Mouse (Mus musculus) liver, embryonic 13.5 days (tissue): Measurements from ENCODE around the gene Myof. TPM values are rescaled to one million over a fixed set of nuclear protein-coding genes. Genes with fewer than 3 reads are reported as not detected.

Experiments used
- ATAC-seq: fragments of 200-750 bp; cut with Nextera tagmentation; 2 replicates; pipeline ENCODE4 v1.8.0; 2017; ENCODE audit warnings: low read depth, mild to moderate bottlenecking, moderate number of reproducible peaks, moderate library complexity
- DNase-seq: peaks from one replicate; pipeline ENCODE4 v3.0.0; 2022
- H3K27ac ChIP-seq: fragments of 300-500 bp; sonication (generic); 2 replicates; pipeline ENCODE4 v1.5.1; 2015; ENCODE audit warnings: moderate library complexity, mild to moderate bottlenecking, inconsistent platforms
- H3K27me3 ChIP-seq: fragments of 300-500 bp; sonication (generic); 2 replicates; pipeline ENCODE4 v1.6.1; 2015; ENCODE audit warnings: mild to moderate bottlenecking, inconsistent platforms
- H3K36me3 ChIP-seq: fragments of 300-500 bp; sonication (generic); 2 replicates; pipeline ENCODE4 v1.6.1; 2015; ENCODE audit warnings: mild to moderate bottlenecking, inconsistent platforms
- H3K4me1 ChIP-seq: fragments of 300-500 bp; sonication (generic); replicated peaks from 2 replicates; pipeline ENCODE4 v1.6.1; 2015; ENCODE audit warnings: inconsistent platforms
- H3K4me2 ChIP-seq: fragments of 300-500 bp; sonication (generic); 2 replicates; pipeline ENCODE4 v1.6.1; 2015; ENCODE audit warnings: inconsistent platforms, mild to moderate bottlenecking, moderate library complexity
- H3K4me3 ChIP-seq: fragments of 300-500 bp; sonication (generic); replicated peaks from 2 replicates; pipeline ENCODE4 v1.5.1; 2015; ENCODE audit warnings: mild to moderate bottlenecking, inconsistent platforms
- H3K9ac ChIP-seq: fragments of 300-500 bp; sonication (generic); 2 replicates; pipeline ENCODE4 v1.6.1; 2015; ENCODE audit warnings: mild to moderate bottlenecking, inconsistent platforms
- H3K9me3 ChIP-seq: fragments of 300-500 bp; sonication (generic); replicated peaks from 2 replicates; pipeline ENCODE4 v1.6.1; 2016; ENCODE audit warnings: inconsistent platforms
- WGBS: fragments of 180-500 bp; shearing (Covaris S2); methylation state at CpG from one replicate; pipeline ENCODE4 v1.1.7; 2015; ENCODE audit not compliant: insufficient replicate concordance; 5-methylcytosine and 5-hydroxymethylcytosine counted together
- polyA plus RNA-seq: library from polyadenylated mRNA; unstranded; fragments of >200 nt; fragmentation: Nextera tagmentation; extraction: Ambion mirVana; gene quantifications from 2 replicates; pipeline ENCODE4 v1.2.1, GENCODE M21; 2015

The Myof gene
- polyA plus RNA-seq, 1 experiment from 2014 or later, result 1.0 TPM

DNA sequence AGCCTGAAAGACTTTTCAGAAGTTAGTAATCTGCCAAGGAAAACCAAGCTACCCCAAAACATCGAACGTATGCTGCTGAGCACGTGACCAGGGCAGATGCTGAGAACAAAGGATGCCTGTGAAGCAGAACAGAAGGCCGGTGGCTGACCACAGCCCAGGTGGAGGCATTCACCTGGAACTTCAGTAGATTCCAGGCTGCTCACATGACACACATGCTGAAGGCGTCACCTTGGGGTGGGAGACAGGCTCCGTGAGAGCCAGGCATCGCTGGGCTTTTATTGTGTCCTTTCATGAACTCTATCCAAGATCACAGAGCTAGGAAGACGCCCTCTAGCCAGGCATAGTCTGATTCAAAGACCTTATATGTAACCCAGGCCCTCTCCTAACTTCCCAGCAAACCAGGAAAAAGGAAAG lies 17.2 kb downstream of the Myof start:
- Histone ChIP-seq H3K9me3 (no peaks in the 10 kb centered on the region), H3K27me3 (peaks cover 6% of the 10 kb centered on the region; the same call in 1 of the 2 replicates), H3K4me1 (peaks cover 31% of the 10 kb centered on the region), H3K36me3 (no peaks in the 10 kb centered on the region), H3K4me2 (no peak overlapping the region), H3K4me3 (no peak overlapping the region), H3K9ac (no peak overlapping the region), H3K27ac (no peak overlapping the region)
- no peak for ATAC-seq
- DNase-seq, result no peak
- WGBS, result 65% methylated on average over 8 of the region's 8 CpGs

DNA sequence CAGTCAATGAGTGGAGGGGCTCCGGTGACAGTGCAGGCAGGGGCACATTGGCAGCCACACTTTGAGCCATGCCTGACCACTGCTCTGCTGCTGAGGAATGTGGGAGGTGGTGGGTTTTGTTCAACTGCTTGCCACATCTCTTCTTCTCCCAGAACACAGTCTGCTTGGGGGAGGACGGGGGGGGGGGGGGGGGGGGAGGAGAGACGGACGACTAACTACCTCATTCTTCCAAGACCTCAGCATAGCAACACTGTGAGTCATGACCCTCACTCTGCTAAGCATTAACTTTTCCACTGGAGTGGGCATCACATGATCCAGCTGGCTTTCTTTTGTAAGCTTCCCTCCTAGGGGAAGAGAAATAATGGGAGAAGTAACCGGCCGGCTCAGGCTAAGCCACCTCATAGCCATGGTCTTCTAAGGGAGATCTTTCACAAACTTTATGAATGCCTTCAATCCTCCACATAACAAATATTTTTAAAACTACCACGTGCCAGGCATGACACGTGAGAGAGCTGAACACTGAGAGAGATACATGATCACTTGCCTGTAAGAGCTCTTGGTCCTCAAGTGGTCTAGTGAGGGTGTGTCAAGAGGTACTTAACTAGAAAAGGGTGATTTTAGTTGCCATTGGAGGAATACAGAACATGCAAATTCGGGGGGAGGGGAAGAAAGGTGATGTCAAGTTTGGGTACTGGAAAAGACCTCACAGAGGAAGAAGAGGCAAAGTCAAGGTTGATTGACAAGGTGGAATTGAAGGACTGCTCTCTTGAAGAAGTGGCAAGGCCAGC lies 17.9 kb downstream of the Myof start:
- H3K27me3 ChIP-seq, result peaks cover 6% of the 10 kb centered on the region; the same call in 1 of the 2 replicates
- DNase-seq, result no peak
- peaks cover 28% of the 10 kb centered on the region for H3K4me1 ChIP-seq
- no peaks in the 10 kb centered on the region for H3K9me3 ChIP-seq
- no peak overlapping the region for H3K4me2 ChIP-seq
- no peak overlapping the region for H3K27ac ChIP-seq
- 44% methylated on average over 9 of the region's 9 CpGs for WGBS
- no peak overlapping the region for H3K9ac ChIP-seq
- ATAC-seq, result no peak
- H3K36me3 ChIP-seq, result no peaks in the 10 kb centered on the region
- H3K4me3 ChIP-seq, result no peak overlapping the region

DNA sequence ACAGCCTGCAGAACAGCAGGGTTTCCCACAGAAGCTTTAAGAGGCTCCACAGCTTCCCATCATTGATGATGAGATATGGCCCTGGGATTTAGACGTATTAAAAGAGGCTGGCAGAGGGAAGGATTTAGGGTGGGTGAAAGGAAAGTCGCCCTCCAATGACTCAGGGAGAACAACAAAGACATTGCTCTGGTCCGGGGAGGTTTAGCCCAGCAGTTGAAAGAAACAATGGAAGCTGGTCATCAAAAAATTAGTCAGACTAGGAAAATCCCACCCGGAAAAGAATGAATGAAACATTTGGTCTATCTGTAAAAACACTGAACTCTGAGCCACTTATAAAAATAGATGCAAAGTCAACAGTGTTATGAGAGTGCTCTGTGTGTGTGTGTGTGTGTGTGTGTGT lies 19.8 kb downstream of the Myof start:
- peaks cover 6% of the 10 kb centered on the region; the same call in 1 of the 2 replicates for H3K27me3 ChIP-seq
- no peak for DNase-seq
- 56% methylated on average over 4 of the region's 4 CpGs for WGBS
- H3K4me2 ChIP-seq, result no peak overlapping the region
- no peak for ATAC-seq
- no peaks in the 10 kb centered on the region for H3K36me3 ChIP-seq
- peaks cover 22% of the 10 kb centered on the region for H3K4me1 ChIP-seq
- H3K27ac ChIP-seq, result no peak overlapping the region
- H3K9me3 ChIP-seq, result no peaks in the 10 kb centered on the region
- no peak overlapping the region for H3K4me3 ChIP-seq
- H3K9ac ChIP-seq, result no peak overlapping the region

DNA sequence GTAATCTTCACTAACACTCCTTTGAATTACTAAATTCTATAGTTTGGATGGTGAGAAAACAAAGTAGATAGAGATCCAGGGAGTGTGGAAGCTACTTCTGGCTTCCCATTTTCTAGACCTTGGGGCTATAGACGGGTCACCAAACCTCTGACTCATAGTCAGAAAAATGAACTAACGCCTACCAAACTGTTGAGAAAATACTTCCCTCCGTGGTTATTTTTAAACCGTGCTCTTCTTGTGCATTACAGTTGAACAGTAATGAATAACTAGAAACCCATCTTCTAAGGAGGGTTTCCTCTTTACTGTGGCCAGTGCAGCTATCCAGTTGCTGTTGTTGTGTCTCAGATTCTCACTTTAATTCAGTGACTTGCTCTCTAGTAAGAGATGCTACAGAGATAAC lies 20.7 kb downstream of the Myof start:
- no peak overlapping the region for H3K9ac ChIP-seq
- DNase-seq, result no peak
- no peak overlapping the region for H3K4me3 ChIP-seq
- H3K4me2 ChIP-seq, result no peak overlapping the region
- H3K36me3 ChIP-seq, result no peaks in the 10 kb centered on the region
- no peak for ATAC-seq
- no peaks in the 10 kb centered on the region for H3K9me3 ChIP-seq
- H3K4me1 ChIP-seq, result peaks cover 19% of the 10 kb centered on the region
- peaks cover 4% of the 10 kb centered on the region; the same call in 1 of the 2 replicates for H3K27me3 ChIP-seq
- no peak overlapping the region; the same call in 1 of the 2 replicates for H3K27ac ChIP-seq
- 17% methylated on average over 4 of the region's 4 CpGs for WGBS

DNA sequence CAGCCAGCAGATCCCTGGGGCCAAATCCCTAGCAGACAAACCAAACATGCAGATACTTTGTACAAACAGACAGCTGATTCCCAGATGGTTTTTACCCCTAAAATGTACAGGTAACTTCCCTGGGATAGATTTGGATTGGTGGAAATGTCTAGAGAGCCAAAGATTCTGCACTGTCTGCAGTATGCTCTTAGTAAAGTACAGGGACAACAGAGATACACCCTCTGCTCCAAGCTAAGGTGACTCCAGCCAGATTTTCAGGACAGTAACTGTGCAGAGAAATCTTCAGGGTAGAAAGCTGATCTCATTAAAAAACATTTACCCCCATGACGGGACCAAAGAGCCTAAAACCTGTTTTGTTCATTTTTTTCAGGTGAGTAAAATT lies 27.5 kb downstream of the Myof start:
- no peak for DNase-seq
- Histone ChIP-seq H3K4me3 (no peak overlapping the region), H3K4me1 (0 out of 2 replicates have a peak, but pooled peaks cover 7% of the 10 kb centered on the region), H3K9ac (no peak overlapping the region), H3K27me3 (no peaks in the 10 kb centered on the region), H3K9me3 (no peaks in the 10 kb centered on the region), H3K4me2 (no peak overlapping the region), H3K36me3 (no peaks in the 10 kb centered on the region), H3K27ac (no peak overlapping the region)
- no peak for ATAC-seq
- 42% methylated on average over 1 of the region's 1 CpGs for WGBS

DNA sequence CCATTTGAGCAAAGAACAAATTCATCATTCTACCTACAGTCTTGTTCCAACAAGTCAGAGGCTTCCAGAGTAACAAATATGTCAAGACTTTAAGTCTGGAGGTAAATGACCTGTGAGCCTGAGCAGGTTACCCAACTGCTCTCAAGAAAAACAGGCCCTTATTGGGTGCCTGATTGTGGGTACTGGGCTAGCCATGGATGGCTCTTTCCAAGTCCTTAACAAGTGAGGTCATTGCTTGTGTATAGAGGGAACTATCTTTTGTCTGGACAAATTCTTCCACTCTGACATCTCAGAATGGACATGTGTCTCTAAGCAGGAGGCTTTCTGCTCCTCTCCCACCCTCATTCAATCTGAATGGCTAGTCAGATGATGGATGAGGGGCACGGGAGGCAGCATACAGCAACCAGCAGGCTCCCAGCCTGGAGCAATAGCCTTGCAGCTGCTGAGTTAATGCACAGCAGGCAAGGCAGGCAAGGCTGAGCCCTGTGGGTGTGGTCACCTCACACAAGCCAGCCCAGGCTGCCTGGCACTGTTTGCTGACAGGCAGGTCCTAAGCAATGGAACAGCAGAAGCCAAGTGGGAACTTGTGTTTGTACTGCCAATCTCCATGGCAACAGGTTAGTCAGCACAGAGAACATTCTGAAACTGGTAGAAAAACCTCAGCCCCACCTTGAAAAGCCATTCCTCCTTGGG lies 28.1 kb downstream of the Myof start:
- Histone ChIP-seq H3K9me3 (no peaks in the 10 kb centered on the region), H3K27ac (no peak overlapping the region), H3K4me2 (no peak overlapping the region), H3K4me3 (no peak overlapping the region), H3K4me1 (0 out of 2 replicates have a peak, but pooled peaks cover 7% of the 10 kb centered on the region), H3K27me3 (no peaks in the 10 kb centered on the region), H3K36me3 (no peaks in the 10 kb centered on the region), H3K9ac (no peak overlapping the region)
- peak; percentile 4 for DNase-seq
- WGBS, result 5% methylated on average over 1 of the region's 1 CpGs
- peak; percentile 67 for ATAC-seq

DNA sequence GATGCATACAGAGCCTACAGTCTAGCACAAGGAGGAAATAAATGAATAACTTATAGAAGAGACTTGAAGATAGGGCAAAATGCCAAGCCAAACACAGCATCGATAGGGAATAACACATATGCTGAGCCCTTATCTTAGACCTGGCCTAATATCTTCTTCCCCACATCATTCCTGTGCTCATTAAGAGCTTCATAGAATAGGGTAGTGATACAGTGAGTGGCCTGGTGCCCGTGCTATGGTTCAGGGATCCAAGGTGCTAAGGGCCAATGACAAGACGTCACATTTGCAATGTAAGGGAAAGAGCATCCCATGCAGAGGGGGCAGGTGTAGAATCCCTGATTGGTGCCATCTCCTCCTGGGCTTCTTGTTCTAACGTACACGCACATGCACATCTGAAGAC lies 28.9 kb downstream of the Myof start:
- ATAC-seq, result no peak
- H3K27me3 ChIP-seq, result no peaks in the 10 kb centered on the region
- no peak overlapping the region for H3K4me3 ChIP-seq
- H3K36me3 ChIP-seq, result no peaks in the 10 kb centered on the region
- H3K9me3 ChIP-seq, result no peaks in the 10 kb centered on the region
- H3K4me1 ChIP-seq, result 0 out of 2 replicates have a peak, but pooled peaks cover 7% of the 10 kb centered on the region
- DNase-seq, result no peak
- no peak overlapping the region for H3K4me2 ChIP-seq
- H3K27ac ChIP-seq, result no peak overlapping the region
- 64% methylated on average over 5 of the region's 5 CpGs for WGBS
- no peak overlapping the region for H3K9ac ChIP-seq

DNA sequence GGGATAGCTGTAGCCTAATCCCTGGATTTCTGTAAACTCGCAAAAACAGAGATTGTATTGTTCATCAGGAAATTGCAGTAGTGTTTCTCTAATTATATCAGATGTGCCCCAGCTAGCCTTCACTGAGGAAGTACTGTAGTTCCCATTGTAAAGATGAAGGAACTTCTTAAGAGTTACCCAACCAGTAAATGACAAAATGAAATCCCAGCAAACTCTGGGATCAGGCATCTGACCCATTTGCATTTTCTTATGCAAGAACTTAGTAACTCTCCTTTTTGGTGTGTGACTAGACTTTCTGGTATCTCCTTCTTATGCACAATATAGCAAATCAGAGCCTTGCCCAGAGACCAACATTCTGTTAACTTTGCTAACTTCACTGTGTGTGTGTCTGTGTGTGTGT lies 32.0 kb downstream of the Myof start:
- H3K36me3 ChIP-seq, result no peaks in the 10 kb centered on the region
- H3K27ac ChIP-seq, result no peak overlapping the region
- H3K4me2 ChIP-seq, result no peak overlapping the region
- WGBS, result 27% methylated on average over 1 of the region's 1 CpGs
- 0 out of 2 replicates have a peak, but pooled peaks cover 7% of the 10 kb centered on the region for H3K4me1 ChIP-seq
- DNase-seq (no peak), ATAC-seq (no peak)
- no peaks in the 10 kb centered on the region for H3K9me3 ChIP-seq
- no peak overlapping the region for H3K9ac ChIP-seq
- no peaks in the 10 kb centered on the region for H3K27me3 ChIP-seq
- no peak overlapping the region for H3K4me3 ChIP-seq

DNA sequence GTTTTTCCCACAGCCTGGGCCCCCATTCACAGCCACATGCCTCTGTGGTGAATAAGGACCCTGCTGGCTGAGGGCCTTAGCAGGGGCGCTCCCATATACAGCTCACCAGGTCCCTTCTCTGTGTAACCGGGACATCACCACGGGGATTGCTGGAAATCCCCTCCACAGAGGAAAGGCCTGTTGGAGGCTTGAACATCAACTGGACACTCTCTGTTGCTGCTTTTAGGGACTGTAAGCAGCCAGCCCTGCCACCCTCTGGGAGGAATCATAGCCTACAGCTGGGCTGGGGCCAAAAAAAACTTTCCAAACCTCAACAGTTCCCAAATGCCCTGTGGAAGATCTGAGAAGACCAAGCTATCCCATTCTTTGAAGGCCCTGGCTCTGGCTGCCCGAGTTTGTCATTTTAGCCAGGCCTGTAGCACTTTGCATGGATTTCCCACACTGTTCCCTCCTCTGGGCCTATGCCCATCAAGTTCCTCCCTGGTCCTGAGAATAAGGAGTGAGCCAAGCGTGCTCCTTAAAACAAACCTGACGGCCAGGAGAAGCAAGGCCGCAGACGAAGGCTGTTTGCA lies 38.5 kb downstream of the Myof start:
- DNase-seq, result no peak
- Histone ChIP-seq H3K9ac (no peak overlapping the region), H3K27me3 (no peaks in the 10 kb centered on the region), H3K36me3 (no peaks in the 10 kb centered on the region), H3K9me3 (no peaks in the 10 kb centered on the region), H3K4me2 (no peak overlapping the region), H3K4me3 (no peak overlapping the region), H3K27ac (no peak overlapping the region), H3K4me1 (0 out of 2 replicates have a peak, but pooled peaks cover 4% of the 10 kb centered on the region)
- 74% methylated on average over 8 of the region's 8 CpGs for WGBS
- no peak for ATAC-seq

DNA sequence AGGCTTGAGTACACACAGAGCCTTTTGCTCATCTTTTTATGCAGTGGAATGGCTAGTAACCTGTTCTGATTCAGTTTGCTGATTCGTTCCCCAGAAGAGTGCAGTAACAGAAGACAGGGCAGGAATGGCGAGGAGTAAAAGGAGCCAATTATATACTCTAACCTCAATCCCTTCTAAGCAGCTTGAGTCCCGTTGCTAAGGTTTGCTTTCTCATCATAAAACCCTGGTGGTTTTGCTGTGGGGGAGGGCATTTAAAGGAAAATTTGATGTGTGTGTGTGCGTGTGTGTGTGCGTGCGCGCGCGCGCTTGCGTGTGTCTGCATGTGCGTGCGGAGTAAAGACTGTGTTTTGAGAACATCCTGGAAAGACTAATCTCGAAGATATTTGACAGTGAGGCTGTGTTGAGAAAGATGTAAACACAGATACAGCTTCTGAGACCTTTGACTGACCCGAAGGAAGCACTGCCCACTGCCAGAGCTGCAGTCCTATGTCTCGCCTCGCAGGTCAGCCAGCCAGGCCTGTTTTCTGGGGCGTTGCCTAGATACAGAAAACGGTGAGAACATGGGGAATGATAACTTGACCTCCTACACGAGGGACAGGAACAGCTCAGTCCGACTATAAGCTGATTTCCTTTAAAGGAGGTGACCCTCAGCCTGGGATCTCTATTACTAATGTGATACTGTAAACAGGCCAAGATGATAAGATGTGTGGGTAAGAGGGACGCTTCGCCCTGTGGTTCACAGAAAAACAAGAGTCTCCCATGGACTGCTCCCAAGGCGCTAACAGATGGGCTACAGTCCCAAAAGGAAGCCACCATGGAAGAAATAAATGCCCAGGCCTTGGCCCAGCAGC lies 39.5 kb downstream of the Myof start:
- 65% methylated on average over 24 of the region's 24 CpGs for WGBS
- Histone ChIP-seq H3K4me2 (no peak overlapping the region), H3K4me3 (no peak overlapping the region), H3K9me3 (no peaks in the 10 kb centered on the region), H3K27ac (no peak overlapping the region), H3K36me3 (no peaks in the 10 kb centered on the region), H3K4me1 (0 out of 2 replicates have a peak, but pooled peaks cover 4% of the 10 kb centered on the region), H3K27me3 (no peaks in the 10 kb centered on the region), H3K9ac (no peak overlapping the region)
- DNase-seq (no peak), ATAC-seq (no peak)

DNA sequence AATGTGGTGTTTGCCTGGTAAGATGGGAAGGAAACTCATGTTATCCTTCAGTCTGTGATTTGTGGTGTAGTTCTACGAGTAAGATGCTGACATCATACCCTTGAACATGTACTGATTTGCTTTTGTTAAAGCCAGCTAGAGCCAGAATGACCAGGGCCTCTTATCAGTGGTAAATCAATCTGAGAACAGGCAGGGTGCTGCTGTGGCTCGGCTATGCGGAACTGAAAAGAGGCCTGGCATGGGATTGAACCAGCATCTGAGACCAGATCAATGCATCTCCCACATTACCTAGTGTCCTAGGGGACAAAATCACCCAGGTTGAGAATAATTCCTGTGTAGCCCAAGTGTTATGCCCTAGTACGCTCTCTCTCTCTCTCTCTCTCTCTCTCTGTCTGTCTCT lies 40.6 kb downstream of the Myof start:
- Histone ChIP-seq H3K27ac (no peak overlapping the region), H3K27me3 (no peaks in the 10 kb centered on the region), H3K9me3 (no peaks in the 10 kb centered on the region), H3K4me2 (no peak overlapping the region), H3K4me1 (0 out of 2 replicates have a peak, but pooled peaks cover 4% of the 10 kb centered on the region), H3K4me3 (no peak overlapping the region), H3K36me3 (no peaks in the 10 kb centered on the region), H3K9ac (no peak overlapping the region)
- WGBS, result 55% methylated on average over 4 of the region's 4 CpGs
- ATAC-seq (no peak), DNase-seq (no peak)
